Mouse (Mus musculus) cerebellum, adult 2 months (tissue): ENCODE data around the gene Ccdc182. TPM values are rescaled to one million over a fixed set of nuclear protein-coding genes. Genes with fewer than 3 reads are reported as not detected.

ENCODE experiments used
- DNase-seq, 2 experiments: peaks; one replicate each; pipeline ENCODE4 v3.0.0; 2021
- H3K27ac ChIP-seq: fragments of 200-500 bp; 2 replicates; pipeline ENCODE4 v1.5.1; 2012; ENCODE audit warnings: low read length, control low read depth, inconsistent platforms; ENCODE audit not compliant: insufficient read depth
- H3K27me3 ChIP-seq: fragments of 200-500 bp; 2 replicates; pipeline ENCODE4 v1.6.1; 2012; ENCODE audit warnings: inconsistent platforms, mild to moderate bottlenecking, low read length, moderate library complexity; ENCODE audit not compliant: control insufficient read depth, insufficient read depth
- H3K4me1 ChIP-seq: fragments of 200-500 bp; 2 replicates; pipeline ENCODE4 v1.6.1; 2011; ENCODE audit warnings: low read length; ENCODE audit not compliant: control insufficient read depth, insufficient read depth
- H3K4me3 ChIP-seq: fragments of 200-500 bp; replicated peaks from 2 replicates; pipeline ENCODE3; 2011; ENCODE audit warnings: mild to moderate bottlenecking, low read depth, low read length, control low read depth; ENCODE audit not compliant: insufficient read depth
- CTCF ChIP-seq: fragments of 200-500 bp; IDR thresholded peaks from 2 replicates; pipeline ENCODE4 v1.5.1; 2011; ENCODE audit warnings: low read depth, mild to moderate bottlenecking, control low read depth, low read length, moderate library complexity, borderline replicate concordance; ENCODE audit not compliant: insufficient read depth
- POLR2A ChIP-seq: fragments of 200-500 bp; IDR thresholded peaks from 2 replicates; pipeline ENCODE4 v1.6.1; 2011; ENCODE audit warnings: low read length, control low read depth, borderline replicate concordance; ENCODE audit not compliant: insufficient read depth
- WGBS: fragments of 180-500 bp; shearing (Covaris S2); methylation state at CpG from one replicate; pipeline ENCODE4 v1.1.7; 2018; 5-methylcytosine and 5-hydroxymethylcytosine counted together
- polyA plus RNA-seq: library from polyadenylated mRNA; depleted of rRNA; stranded (reverse); fragments of >200 nt; gene quantifications from 2 replicates; pipeline ENCODE4 v1.2.3, GENCODE M21; 2012

Ccdc182 gene
- polyA plus RNA-seq, 1 experiment = 0.23 TPM

GRCm38 (mm10) chr11:88314471-88314870, 20.6 kb downstream of the Ccdc182 start:
- H3K27ac ChIP-seq = no peak overlapping the region
- no peak for DNase-seq
- peaks cover 24% of the 10 kb centered on the region for H3K4me1 ChIP-seq
- no peak overlapping the region for H3K4me3 ChIP-seq
- TF ChIP-seq POLR2A (no peak), CTCF (no peak)
- no peaks in the 10 kb centered on the region for H3K27me3 ChIP-seq
- WGBS = 70% methylated on average over 6 of the region's 6 CpGs

- TF ChIP-seq POLR2A = no peak
- TF ChIP-seq CTCF = no peak
- Histone ChIP-seq H3K4me3 (no peak overlapping the region), H3K27me3 (no peaks in the 10 kb centered on the region), H3K4me1 (peaks cover 15% of the 10 kb centered on the region), H3K27ac (no peak overlapping the region)
- WGBS = 90% methylated on average over 5 of the region's 5 CpGs
- DNase-seq = no peak
Observed at GRCm38 (mm10) chr11:88315393-88315792, 21.5 kb downstream of the Ccdc182 start.

GRCm38 (mm10) chr11:88318850-88319249, 25.0 kb downstream of the Ccdc182 start:
- no peak for DNase-seq
- no peaks in the 10 kb centered on the region for H3K27me3 ChIP-seq
- WGBS = 75% methylated on average over 5 of the region's 5 CpGs
- H3K27ac ChIP-seq = no peak overlapping the region
- no peaks in the 10 kb centered on the region; the same call in 1 of the 2 replicates for H3K4me1 ChIP-seq
- TF ChIP-seq CTCF (no peak), POLR2A (no peak)
- H3K4me3 ChIP-seq = no peak overlapping the region

GRCm38 (mm10) chr11:88327016-88327415, 33.2 kb downstream of the Ccdc182 start:
- 4% methylated on average over 4 of the region's 4 CpGs for WGBS
- DNase-seq = peak in 1 of 2 experiments; percentile 33
- H3K27me3 ChIP-seq = peaks cover 2% of the 10 kb centered on the region; the same call in 1 of the 2 replicates
- no peak overlapping the region for H3K4me3 ChIP-seq
- no peak overlapping the region for H3K27ac ChIP-seq
- H3K4me1 ChIP-seq = peaks cover 7% of the 10 kb centered on the region
- TF ChIP-seq POLR2A (no peak), CTCF (no peak)

GRCm38 (mm10) chr11:88328813-88329595, 35.1 kb downstream of the Ccdc182 start:
- no peak overlapping the region for H3K4me3 ChIP-seq
- 30% methylated on average over 17 of the region's 17 CpGs for WGBS
- peaks cover 2% of the 10 kb centered on the region; the same call in 1 of the 2 replicates for H3K27me3 ChIP-seq
- peak in 1 of 2 experiments; percentile 37 for DNase-seq
- peaks cover 7% of the 10 kb centered on the region for H3K4me1 ChIP-seq
- H3K27ac ChIP-seq = no peak overlapping the region
- no peak for TF ChIP-seq POLR2A
- TF ChIP-seq CTCF = no peak

GRCm38 (mm10) chr11:88330799-88331198, 36.9 kb downstream of the Ccdc182 start:
- Histone ChIP-seq H3K4me1 (peaks cover 7% of the 10 kb centered on the region), H3K4me3 (no peak overlapping the region), H3K27me3 (peaks cover 2% of the 10 kb centered on the region; the same call in 1 of the 2 replicates), H3K27ac (no peak overlapping the region)
- WGBS = 32% methylated on average over 11 of the region's 11 CpGs
- TF ChIP-seq CTCF = no peak
- TF ChIP-seq POLR2A = no peak
- DNase-seq = no peak

- no peak overlapping the region for H3K27ac ChIP-seq
- WGBS = 55% methylated on average over 8 of the region's 8 CpGs
- H3K27me3 ChIP-seq = peaks cover 2% of the 10 kb centered on the region; the same call in 1 of the 2 replicates
- no peak for DNase-seq
- H3K4me3 ChIP-seq = no peak overlapping the region
- TF ChIP-seq CTCF (no peak), POLR2A (no peak)
- peaks cover 7% of the 10 kb centered on the region for H3K4me1 ChIP-seq
Observed at GRCm38 (mm10) chr11:88331722-88332121, 37.9 kb downstream of the Ccdc182 start.

GRCm38 (mm10) chr11:88332309-88332934, 38.6 kb downstream of the Ccdc182 start:
- no peak for DNase-seq
- H3K4me1 ChIP-seq = peaks cover 7% of the 10 kb centered on the region
- H3K4me3 ChIP-seq = no peak overlapping the region
- H3K27ac ChIP-seq = no peak overlapping the region
- no peak for TF ChIP-seq CTCF
- no peak for TF ChIP-seq POLR2A
- H3K27me3 ChIP-seq = peaks cover 2% of the 10 kb centered on the region; the same call in 1 of the 2 replicates
- WGBS = 69% methylated on average over 8 of the region's 8 CpGs
